Mouse (Mus musculus) embryonic facial prominence, embryonic 14.5 days (tissue): ENCODE data around the gene Cd247. TPM values are rescaled to one million over a fixed set of nuclear protein-coding genes. Genes with fewer than 3 reads are reported as not detected.
"Not testable (repeated sequence)": the region's sequence is repeated elsewhere in the genome, so short reads cannot be mapped to it uniquely, and the experiment has no call there.

Source experiments
- ATAC-seq: fragments of 200-750 bp; cut with Nextera tagmentation; 2 replicates; pipeline ENCODE4 v1.8.0; 2017; ENCODE audit warnings: low read depth, moderate number of reproducible peaks, moderate TSS enrichment
- DNase-seq: peaks from one replicate; pipeline ENCODE4 v3.0.0-alpha.2; 2015; ENCODE audit warnings: low spot score
- H3K27ac ChIP-seq: fragments of 300-500 bp; sonication (generic); replicated peaks from 2 replicates; pipeline ENCODE4 v1.5.1; 2014; ENCODE audit warnings: low read depth, mild to moderate bottlenecking, low read length, moderate library complexity
- H3K27me3 ChIP-seq: fragments of 300-500 bp; sonication (generic); replicated peaks from 2 replicates; pipeline ENCODE4 v1.6.1; 2014; ENCODE audit warnings: low read length; ENCODE audit not compliant: control insufficient read depth, insufficient read depth
- H3K36me3 ChIP-seq: fragments of 300-500 bp; sonication (generic); 2 replicates; pipeline ENCODE4 v1.6.1; 2014; ENCODE audit warnings: low read length, mixed read lengths; ENCODE audit not compliant: control insufficient read depth, insufficient read depth
- H3K4me1 ChIP-seq: fragments of 300-500 bp; sonication (generic); 2 replicates; pipeline ENCODE4 v1.6.1; 2014; ENCODE audit warnings: antibody characterized with exemption, low read length; ENCODE audit not compliant: control insufficient read depth, insufficient read depth
- H3K4me2 ChIP-seq: fragments of 300-500 bp; sonication (generic); 2 replicates; pipeline ENCODE4 v1.6.1; 2014; ENCODE audit warnings: low read depth, mild to moderate bottlenecking, low read length, moderate library complexity, mixed read lengths
- H3K4me3 ChIP-seq: fragments of 300-500 bp; sonication (generic); 2 replicates; pipeline ENCODE4 v1.5.1; 2014; ENCODE audit warnings: low read depth, mild to moderate bottlenecking, low read length
- H3K9ac ChIP-seq: fragments of 300-500 bp; sonication (generic); 2 replicates; pipeline ENCODE4 v1.6.1; 2014; ENCODE audit warnings: low read depth, mild to moderate bottlenecking, low read length, moderate library complexity, mixed read lengths
- H3K9me3 ChIP-seq: fragments of 300-500 bp; sonication (generic); 2 replicates; pipeline ENCODE4 v1.6.1; 2016; ENCODE audit warnings: low read length; ENCODE audit not compliant: control insufficient read depth
- WGBS: fragments of 180-500 bp; shearing (Covaris S2); extraction: QIAGEN DNeasy Blood & Tissue Kit; methylation state at CpG from one replicate; pipeline ENCODE4 v1.1.7; 2014; 5-methylcytosine and 5-hydroxymethylcytosine counted together
- polyA plus RNA-seq: library from polyadenylated mRNA; unstranded; fragments of >200 nt; fragmentation: Nextera tagmentation; extraction: Ambion mirVana; gene quantifications from 2 replicates; pipeline ENCODE4 v1.2.1, GENCODE M21; 2014

Cd247 gene
- polyA plus RNA-seq, 1 experiment from 2014 or later: 0.42 TPM

GRCm38 (mm10) chr1:165762498-165762897 is 26.0 kb upstream of the Cd247 start:
- Histone ChIP-seq H3K4me1 (peaks cover 14% of the 10 kb centered on the region), H3K4me2 (peak overlapping the region; percentile 90; the same call in 1 of the 2 replicates)
- not testable (repeated sequence) for H3K27ac ChIP-seq, H3K4me3 ChIP-seq, H3K9ac ChIP-seq, H3K9me3 ChIP-seq, H3K36me3 ChIP-seq, H3K27me3 ChIP-seq, ATAC-seq, DNase-seq
- 63% methylated on average over 2 of the region's 2 CpGs for WGBS

GRCm38 (mm10) chr1:165762914-165763634 is 25.4 kb upstream of the Cd247 start:
- no peak for ATAC-seq
- H3K4me1 ChIP-seq: peaks cover 14% of the 10 kb centered on the region
- DNase-seq: no peak
- peak overlapping the region; percentile 90 for H3K4me2 ChIP-seq
- H3K4me3 ChIP-seq: peak overlapping the region; percentile 82
- WGBS: 23% methylated on average over 14 of the region's 14 CpGs
- H3K36me3 ChIP-seq: no peaks in the 10 kb centered on the region
- H3K27ac ChIP-seq: no peak overlapping the region
- no peaks in the 10 kb centered on the region for H3K9me3 ChIP-seq
- peaks cover 5% of the 10 kb centered on the region; the same call in 1 of the 2 replicates for H3K27me3 ChIP-seq
- H3K9ac ChIP-seq: no peak overlapping the region

GRCm38 (mm10) chr1:165763635-165764372 is 24.7 kb upstream of the Cd247 start, which contains the start of gene Creg1:
Creg1 (plus strand) TSS chr1:165763746.
- ATAC-seq: peak; percentile 99
- Histone ChIP-seq H3K4me2 (peak within 1 kb of the TSS; percentile 90), H3K4me1 (peaks cover 14% of the 10 kb centered on the region), H3K36me3 (no peaks in the 10 kb centered on the region), H3K4me3 (peak within 1 kb of the TSS; percentile 82), H3K9ac (peak within 1 kb of the TSS; percentile 82), H3K27me3 (peaks cover 5% of the 10 kb centered on the region; the same call in 1 of the 2 replicates), H3K9me3 (no peaks in the 10 kb centered on the region), H3K27ac (no peak within 1 kb of the TSS; the same call in 1 of the 2 replicates)
- DNase-seq: peak; percentile 96
- under 1% methylated on average over 40 of the region's 57 CpGs for WGBS

- Histone ChIP-seq H3K27me3 (peaks cover 5% of the 10 kb centered on the region; the same call in 1 of the 2 replicates), H3K9ac (peak overlapping the region; percentile 82; the same call in 1 of the 2 replicates), H3K27ac (no peak overlapping the region), H3K9me3 (no peaks in the 10 kb centered on the region), H3K4me2 (peak overlapping the region; percentile 90), H3K4me3 (peak overlapping the region; percentile 82), H3K4me1 (peaks cover 14% of the 10 kb centered on the region), H3K36me3 (no peaks in the 10 kb centered on the region)
- ATAC-seq: no peak
- no peak for DNase-seq
- 46% methylated on average over 9 of the region's 9 CpGs for WGBS
Measured at GRCm38 (mm10) chr1:165764571-165764970, 23.9 kb upstream of the Cd247 start.

- Histone ChIP-seq H3K4me3 (no peak overlapping the region), H3K9ac (no peak overlapping the region), H3K27me3 (peaks cover 5% of the 10 kb centered on the region; the same call in 1 of the 2 replicates), H3K27ac (no peak overlapping the region), H3K4me2 (peak overlapping the region; percentile 90), H3K9me3 (no peaks in the 10 kb centered on the region), H3K36me3 (no peaks in the 10 kb centered on the region), H3K4me1 (peaks cover 14% of the 10 kb centered on the region)
- no peak for ATAC-seq
- 83% methylated on average over 11 of the region's 11 CpGs for WGBS
- DNase-seq: no peak
Measured at GRCm38 (mm10) chr1:165765041-165765440, 23.4 kb upstream of the Cd247 start.

GRCm38 (mm10) chr1:165765651-165766294 is 22.7 kb upstream of the Cd247 start:
- ATAC-seq: no peak
- H3K27me3 ChIP-seq: peaks cover 5% of the 10 kb centered on the region; the same call in 1 of the 2 replicates
- H3K36me3 ChIP-seq: no peaks in the 10 kb centered on the region
- no peak overlapping the region for H3K4me3 ChIP-seq
- no peak for DNase-seq
- no peak overlapping the region for H3K9ac ChIP-seq
- no peak overlapping the region for H3K4me2 ChIP-seq
- no peak overlapping the region for H3K27ac ChIP-seq
- no peaks in the 10 kb centered on the region for H3K9me3 ChIP-seq
- WGBS: 72% methylated on average over 17 of the region's 17 CpGs
- H3K4me1 ChIP-seq: peaks cover 14% of the 10 kb centered on the region

- WGBS: 94% methylated on average over 6 of the region's 7 CpGs
- no peak overlapping the region for H3K27ac ChIP-seq
- no peak overlapping the region for H3K9ac ChIP-seq
Measured at GRCm38 (mm10) chr1:165766295-165766890, 22.1 kb upstream of the Cd247 start.

GRCm38 (mm10) chr1:165768894-165769512 is 19.5 kb upstream of the Cd247 start:
- no peak for DNase-seq
- WGBS: 85% methylated on average over 9 of the region's 9 CpGs

More at GRCm38 (mm10) chr1:165766295-165766890, 22.1 kb upstream of the Cd247 start:
- Histone ChIP-seq H3K4me1 (peaks cover 14% of the 10 kb centered on the region), H3K36me3 (no peaks in the 10 kb centered on the region), H3K4me2 (no peak overlapping the region), H3K9me3 (no peaks in the 10 kb centered on the region), H3K4me3 (no peak overlapping the region), H3K27me3 (peaks cover 5% of the 10 kb centered on the region; the same call in 1 of the 2 replicates)
- no peak for ATAC-seq
- no peak for DNase-seq

More at GRCm38 (mm10) chr1:165768894-165769512, 19.5 kb upstream of the Cd247 start:
- H3K4me2 ChIP-seq: no peak overlapping the region
- no peak for ATAC-seq
- H3K27me3 ChIP-seq: peaks cover 5% of the 10 kb centered on the region; the same call in 1 of the 2 replicates
- no peak overlapping the region for H3K27ac ChIP-seq
- H3K36me3 ChIP-seq: no peaks in the 10 kb centered on the region
- no peaks in the 10 kb centered on the region for H3K9me3 ChIP-seq
- H3K4me3 ChIP-seq: no peak overlapping the region
- no peak overlapping the region for H3K9ac ChIP-seq
- H3K4me1 ChIP-seq: peaks cover 9% of the 10 kb centered on the region
